Mouse (Mus musculus) left cerebral cortex, adult 18-20 months (tissue): ENCODE measurements at regions not wholly inside any gene's neighbourhood (a gene's known extent, or its start where the extent isn't known, plus 50 kb on each side); places are given as distances from the start of the nearest gene placed in this dataset.

Experiments used
- DNase-seq, 2 experiments: peaks; one replicate each; pipeline ENCODE4 v3.0.0; 2021 to 2022; ENCODE audit warnings: low spot score in 2 of 2, mixed read lengths in 1 of 2

DNA sequence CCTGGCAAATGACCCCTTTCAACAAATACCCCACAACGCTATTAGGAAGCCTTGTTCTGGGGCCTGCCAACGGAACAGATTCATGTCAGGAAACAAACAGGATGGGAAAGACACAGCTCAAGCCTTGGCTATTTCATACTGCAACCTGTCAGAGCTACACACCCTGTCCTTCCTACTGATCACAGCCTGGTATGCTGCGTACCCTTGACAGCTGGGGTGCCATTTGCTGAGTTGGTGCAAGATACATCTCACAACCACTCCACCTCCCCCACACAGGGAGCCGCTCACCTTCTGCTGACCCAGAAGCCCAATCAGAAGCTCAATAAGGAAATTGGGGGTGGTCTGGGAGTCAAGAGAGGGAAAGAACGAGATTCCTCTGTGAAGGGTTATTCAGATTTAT is 350.7 kb upstream of the Gm10131 start:
- no peak for DNase-seq

DNA sequence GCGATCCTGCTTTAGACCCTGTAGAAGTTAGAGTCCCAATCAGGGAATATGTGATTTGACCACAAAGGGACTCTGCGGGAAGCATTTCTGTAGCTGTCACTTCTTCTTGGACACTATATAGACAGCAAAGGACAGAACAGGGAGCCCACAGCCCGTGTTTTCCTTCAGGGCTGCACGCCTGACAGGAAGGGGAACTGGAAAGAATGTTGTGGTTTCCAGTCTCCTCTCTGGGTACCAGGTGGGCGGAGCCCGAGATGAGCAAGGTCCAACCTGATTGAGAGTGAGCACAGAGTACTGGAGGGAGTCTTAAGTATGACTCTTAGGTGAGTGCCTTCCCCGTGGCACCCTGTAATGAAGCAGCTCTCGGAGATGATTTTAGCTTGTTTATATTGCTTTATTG is 346.8 kb upstream of the Gm10131 start:
- DNase-seq: no peak

DNA sequence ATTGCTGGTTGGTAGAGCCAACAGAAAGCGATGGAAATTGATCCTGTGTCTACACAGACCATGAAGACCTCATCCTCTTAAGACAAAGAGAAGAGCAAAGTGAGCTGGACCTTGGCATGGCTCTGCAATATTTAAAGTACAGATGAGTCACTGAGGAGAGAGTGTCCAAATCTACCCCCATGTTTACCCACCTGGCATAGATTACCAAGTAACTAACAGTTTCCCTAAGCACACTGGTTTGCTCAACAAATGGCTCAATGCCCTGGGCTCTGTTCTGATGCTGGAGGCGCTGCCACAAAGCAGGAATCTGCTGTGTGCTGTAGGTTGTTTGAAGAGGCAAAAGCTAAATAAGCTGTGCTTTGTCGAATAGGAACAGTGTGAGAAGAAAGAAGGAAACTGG is 345.0 kb upstream of the Gm10131 start:
- DNase-seq: no peak

DNA sequence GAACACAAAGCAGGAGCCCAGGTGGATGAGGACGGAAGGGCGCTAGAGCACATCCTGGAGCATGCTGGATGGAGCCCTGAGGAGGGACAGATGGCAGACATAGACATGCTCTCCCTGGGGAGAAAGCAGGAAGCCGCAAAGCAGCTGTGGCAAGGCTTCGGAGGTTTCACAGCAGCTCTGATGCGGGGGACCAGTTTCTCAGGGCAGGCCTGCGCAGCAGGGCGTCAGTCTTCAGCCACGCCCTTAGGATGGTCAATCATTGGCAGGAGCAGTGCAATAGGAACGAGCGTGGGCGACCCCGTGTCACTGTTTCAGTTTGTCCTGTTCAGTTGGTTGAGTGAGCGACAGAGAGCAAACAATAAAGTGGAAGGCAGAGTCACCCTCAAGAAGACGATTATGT is 343.8 kb upstream of the Gm10131 start:
- DNase-seq: no peak

DNA sequence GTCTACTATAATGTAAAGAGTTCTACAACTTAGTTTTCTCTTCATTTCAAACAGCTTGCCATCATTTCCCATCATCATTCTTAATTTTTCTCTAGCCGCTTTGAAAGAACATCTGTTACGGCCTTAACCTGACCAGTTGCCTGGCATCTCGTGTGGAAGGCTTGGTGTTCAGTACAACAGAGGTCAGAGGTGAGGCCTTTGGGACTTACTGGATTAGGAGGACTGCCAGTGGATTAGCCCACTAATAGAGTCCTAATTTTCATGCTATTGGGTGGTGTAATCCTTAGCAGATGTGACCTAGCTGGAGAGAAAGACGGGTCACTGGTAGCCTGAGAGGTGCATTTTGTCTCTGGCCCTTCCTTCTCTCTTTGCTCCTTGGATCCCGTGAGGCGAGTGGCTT is 341.3 kb upstream of the Gm10131 start:
- no peak for DNase-seq

DNA sequence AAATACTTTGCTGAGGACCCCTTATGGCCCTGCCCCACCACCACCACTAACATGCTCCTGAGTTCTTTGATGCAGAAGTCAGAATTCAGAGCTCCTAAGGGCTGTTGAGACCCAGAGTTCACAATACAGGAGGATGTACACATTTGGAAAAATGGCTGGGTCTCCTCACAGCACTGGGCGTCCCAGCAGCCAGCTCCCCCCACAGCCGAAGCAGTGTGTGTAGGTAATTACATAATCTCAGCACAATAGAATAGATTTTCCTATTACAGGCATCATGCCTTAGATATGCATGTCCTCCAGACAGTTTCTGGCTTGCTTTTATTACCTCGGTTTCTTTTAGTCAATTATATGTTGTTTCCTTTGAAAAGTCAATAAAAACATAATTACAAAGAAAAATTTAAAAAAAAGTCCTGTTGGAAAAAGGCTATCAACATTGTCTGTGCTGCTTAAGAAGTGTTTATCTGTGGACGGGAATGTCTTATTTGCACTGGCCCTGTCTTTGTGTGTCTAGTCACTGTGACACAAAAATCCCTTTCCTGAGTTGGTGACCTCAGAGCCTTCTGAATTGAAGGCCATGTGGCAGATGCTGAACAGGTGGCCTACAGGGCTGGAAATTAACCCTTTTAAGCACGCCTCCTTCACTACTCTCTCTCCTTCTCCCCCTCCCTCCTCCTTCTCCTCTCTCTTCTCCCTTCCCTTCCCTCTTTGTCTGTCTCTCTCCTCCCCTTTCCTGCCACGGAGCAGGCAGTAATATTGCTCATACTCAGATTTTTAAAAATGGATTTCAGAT is 339.9 kb upstream of the Gm10131 start:
- no peak for DNase-seq

DNA sequence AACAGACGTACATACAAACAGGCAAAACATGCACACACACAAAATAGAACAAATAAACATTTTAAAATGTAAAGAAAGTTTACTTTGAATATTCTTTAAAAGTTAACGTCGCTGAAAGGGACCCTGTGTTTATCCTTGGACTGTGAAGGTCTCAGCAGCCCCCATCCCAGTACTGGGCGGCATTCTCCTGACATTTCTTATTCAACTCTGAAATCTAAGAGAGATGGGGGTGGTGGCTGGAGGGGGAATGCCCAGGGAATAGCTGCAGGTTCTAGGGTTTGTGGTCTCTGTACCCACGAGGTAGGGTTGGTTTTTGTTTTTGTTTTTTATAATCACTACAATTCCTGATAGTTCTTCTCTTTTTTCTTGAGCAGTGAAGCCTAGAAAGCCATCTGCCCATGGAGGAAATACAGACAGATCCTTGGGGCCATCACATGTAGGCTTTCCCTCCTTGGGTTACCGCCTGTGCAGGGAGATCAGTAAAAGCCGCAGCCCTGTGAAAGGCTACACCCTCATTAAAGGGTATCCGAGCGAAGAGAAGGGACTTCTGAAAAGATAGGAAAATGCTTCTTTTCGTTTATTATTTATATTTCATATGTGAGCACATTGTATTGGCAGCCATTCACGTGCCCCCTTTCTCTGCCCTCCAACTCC is 338.0 kb upstream of the Gm10131 start:
- no peak for DNase-seq

DNA sequence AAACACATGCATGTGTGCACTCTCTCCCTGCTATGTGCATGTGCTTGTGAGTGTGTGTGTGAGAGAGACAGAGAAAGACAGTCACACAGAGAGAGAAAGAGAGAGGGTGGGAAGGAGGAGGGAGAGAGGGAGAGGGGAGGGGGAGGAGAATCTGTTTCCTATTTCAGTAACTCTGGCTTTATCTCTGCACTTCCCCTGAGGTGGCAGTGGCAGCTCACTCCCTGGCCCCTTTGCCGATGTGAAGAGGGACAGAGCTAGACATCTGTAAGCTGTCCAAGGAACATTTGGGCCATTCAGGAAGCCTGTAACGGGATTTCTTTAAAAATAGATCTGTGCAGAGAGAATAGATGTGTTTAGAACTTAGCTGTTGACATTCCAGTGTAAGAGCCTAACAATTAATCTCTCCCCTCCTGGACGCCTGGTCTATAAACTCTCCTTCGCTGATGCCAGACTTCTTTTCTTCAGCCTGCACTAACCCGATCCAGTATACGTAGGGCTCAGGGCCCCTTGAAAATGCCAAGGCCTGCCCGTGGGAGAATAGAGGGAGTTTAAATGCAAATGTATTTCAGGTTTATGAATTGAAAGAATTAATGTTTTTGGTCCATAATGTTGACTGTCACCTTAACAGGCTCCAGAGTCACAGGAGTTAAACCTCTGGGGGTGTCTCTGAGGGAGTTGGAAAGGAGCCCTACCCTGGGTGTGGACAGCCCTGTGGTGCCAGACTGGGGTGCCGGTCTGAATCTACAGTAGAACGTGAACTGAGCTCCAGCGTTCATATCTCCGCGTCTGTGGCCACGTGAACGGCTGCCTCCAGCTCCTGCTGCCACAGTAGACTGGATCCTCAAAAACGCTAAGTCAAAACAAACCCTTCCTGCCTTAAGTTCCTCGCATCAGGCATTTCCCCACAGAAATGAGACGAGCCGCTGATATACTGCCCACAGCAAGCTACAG is 336.6 kb upstream of the Gm10131 start:
- no peak for DNase-seq

DNA sequence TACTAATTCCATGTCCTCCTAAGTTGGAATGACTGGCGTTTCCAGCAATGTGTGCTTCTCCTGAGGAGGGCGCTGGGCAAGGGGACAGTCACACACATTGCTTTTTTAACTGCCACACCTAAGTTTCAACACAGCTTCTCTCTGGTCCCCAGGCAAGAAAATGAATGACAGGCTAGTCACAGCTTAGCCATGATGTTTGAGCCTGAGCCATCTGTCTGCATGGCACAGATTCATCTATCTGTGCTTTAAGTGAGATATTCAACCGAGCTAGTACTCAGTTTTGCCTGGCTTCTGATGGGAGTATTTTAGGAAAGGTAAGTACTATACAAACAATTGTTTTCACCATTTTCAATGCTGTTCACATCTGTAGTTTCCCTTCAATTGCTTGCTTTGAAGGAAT is 331.2 kb upstream of the Gm10131 start:
- DNase-seq: no peak

DNA sequence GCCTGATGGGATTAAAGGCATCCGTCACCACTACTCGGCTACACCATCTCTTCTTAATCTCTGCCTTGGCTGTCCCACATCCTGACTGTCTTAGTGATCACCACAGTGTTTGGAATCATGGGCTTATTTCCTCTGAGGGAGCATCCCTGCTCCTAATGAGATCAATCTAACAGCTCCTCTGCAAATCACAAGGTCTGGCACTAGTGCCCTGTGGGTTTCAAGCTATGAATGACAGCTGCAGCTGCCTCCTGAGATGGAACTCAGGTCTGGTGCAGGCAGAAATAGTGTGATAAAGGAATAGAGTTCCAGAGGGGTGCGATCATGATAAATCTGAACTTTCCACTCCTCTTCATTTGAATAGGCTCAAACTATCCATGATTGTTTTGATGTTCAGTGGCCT is 330.2 kb upstream of the Gm10131 start:
- DNase-seq: no peak

DNA sequence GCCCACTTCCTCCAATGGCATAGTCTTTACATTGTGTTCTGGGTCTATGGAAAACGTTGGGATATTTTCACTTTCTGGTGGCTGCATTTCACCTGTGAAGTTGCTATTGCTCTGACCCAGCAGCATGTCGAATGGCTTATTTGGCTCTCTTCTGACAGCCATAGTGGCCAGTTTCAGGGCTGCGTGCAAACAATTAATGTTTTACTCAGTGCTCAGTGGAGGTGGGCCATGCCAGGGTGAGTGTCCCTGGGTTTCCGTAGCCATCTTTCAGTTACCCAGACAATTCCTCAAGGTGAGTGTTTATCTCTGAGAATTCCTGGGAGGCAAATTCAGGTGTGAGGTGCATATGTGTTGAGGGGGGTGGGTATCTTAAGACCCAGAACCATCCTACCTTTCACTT is 329.2 kb upstream of the Gm10131 start:
- DNase-seq: no peak

DNA sequence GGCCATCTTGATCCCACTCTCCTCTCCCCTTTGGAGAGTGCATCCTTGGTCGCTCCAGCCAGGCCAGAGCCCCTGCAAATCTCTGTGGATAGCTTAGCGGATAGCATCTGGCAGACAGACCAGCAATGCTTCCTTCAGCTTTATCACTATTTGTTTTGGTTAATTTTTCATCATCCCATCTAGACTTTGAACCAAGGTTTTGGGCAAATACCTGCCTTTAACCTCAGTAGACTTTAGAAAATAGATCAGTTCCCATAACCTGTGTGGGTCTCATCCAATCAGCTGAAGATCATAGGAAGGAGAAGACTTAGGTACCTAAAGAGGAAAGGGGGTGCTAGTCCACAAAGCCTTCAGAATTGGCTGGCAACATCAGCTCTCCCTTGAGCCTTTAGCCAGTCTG is 327.2 kb upstream of the Gm10131 start:
- DNase-seq: no peak

DNA sequence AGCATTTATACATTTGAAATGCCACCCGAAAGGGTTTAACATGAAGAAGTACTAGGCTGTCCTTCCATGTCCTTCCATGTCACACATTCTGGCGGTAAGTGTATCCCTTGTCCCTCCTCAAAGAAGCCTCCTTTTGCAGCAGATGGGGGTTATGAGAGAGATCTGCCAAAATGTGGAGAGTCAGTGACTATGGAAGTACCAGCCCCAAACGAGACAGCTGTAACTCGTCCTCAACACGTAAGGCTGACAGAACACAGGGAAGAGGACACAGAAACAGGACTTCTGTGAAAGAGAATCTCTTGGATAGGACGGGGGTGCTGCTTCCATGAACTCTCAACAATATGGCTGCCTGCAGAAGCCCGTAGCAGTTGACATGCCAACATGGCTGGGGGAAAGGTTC is 320.4 kb upstream of the Gm10131 start:
- no peak for DNase-seq

DNA sequence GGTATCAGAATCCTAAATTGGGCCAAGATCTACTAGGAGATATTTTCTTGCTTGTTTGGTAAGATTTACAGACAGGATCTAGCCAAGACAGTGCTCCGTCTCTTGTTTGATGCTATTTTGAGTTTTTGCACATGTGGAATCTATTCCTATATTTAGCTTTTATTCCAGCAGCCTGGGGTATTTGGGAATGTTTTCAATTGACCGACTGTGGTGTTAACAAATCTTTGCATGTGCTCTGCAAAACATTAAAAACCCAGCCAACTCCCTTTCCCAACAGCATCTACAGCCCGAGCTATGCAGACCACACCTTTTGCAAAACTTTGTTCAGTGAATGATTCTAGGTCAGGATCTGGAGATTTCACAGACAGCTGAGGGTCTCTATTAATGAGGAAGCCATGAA is 317.7 kb upstream of the Gm10131 start:
- no peak for DNase-seq

DNA sequence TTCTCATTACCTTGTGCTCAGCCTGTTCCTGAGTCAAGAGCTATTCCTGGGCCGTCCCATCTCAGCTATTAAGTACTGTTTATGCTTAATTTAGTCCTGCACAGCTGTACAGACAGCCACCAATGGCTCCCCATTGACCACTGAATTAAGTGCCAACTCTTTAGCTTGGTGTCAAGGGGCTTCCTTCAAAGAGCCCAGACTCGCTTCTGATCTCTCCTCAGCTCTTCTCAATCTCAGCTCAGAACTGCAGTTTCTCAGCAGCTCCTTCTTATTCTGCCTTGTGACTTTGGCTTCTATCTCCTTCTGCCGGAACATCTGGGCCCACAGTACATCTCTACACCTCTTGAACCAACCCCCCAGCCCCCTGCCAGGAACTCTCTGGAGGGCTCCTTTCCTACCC is 290.0 kb upstream of the Gm10131 start:
- no peak for DNase-seq

DNA sequence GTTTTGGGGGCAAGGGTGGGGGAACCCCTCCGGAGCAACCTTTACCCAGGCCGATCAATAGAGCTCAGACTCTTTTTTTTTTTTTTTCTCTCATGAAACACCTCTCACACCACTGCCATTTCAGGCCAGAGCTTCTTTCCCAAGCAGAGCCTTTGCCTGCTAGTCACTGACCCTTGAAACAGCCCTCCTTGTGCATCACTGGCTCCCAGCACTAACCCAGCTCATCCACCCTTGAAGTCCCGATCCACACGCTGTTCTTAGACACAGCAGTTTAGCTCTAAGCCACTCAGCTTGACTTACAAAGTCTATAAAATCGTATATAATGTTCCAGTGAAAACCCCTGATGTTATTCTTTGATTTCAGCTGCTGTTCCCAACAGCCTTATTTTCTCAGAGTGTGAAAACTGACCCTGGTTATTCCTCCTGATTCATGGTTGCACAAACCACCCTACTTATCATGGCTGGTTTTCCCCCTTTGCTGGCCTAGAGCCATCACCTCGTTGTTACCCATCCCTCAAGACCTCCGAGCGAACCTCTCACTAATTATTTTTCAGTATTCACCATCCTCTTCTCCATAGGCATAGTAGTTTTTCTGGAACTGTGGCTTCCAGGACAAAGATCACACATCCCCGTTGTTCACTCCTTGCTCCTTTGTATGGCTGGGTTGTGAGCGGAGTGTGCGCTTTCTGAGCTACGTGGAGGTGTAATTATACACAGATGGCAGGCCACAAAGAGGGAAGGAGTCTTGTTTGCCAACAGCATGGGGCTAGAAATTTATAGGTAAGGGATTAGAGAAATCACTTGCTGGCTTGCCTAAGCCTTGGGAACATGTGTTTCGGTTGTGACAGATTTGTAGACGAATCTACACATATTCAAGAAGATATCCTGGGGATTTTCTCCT is 287.6 kb upstream of the Gm10131 start:
- DNase-seq: no peak

DNA sequence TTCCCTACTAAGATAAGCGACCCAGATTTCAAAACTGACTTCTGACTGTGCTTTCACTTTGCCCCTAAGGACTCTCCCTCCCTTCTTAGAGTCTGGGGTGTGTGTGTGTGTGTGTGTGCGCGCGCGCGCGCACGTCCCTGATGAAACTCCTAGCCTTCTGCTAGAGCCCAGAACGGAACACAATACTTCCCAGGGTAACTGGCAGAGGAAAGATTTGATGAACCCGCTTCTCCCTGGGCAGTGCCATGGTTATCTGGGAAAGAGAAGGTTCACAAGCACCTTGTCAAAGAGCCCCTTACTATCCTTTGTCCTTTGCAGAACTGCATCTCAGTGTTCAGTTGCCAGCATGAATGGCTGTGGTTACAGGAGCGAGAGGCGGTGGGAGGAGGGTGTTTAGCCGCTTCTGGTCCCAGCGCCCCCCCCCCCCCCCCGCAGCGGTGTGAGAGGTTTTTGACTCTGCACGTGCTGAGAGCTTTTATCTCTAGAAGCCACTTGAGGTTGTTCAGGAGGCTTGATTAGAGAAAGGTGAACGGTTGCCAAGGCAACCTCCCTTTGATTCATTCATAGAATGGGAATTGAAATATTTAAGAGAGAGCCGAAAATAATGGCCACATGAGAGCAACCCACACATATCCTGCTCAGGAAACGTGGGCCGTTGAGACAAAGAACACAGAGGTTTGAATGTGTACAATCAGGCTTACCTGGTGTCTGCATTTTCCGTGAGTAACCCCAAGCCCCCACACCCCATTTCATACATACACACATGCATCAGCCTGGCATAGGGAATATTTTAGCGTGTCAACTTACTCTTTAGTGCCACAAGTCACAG is 286.3 kb upstream of the Gm10131 start:
- DNase-seq: no peak

DNA sequence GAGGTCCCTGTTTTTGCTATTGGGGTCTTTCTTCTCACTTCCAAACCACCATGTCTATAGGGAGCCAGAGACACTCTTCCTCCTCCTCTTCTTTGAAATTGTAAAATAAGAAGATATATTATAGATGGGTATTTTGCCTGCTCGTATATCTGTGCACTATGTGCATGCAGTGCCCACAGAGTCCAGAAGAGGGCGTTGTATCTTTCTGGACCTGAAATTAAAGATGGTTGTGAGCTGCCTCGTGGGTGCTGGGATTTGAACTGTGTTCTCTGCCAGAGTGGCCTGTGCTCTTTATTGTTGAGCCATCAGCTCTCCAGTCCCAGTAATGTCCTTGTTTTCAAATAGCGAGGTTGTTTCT is 285.7 kb upstream of the Gm10131 start:
- DNase-seq: no peak

DNA sequence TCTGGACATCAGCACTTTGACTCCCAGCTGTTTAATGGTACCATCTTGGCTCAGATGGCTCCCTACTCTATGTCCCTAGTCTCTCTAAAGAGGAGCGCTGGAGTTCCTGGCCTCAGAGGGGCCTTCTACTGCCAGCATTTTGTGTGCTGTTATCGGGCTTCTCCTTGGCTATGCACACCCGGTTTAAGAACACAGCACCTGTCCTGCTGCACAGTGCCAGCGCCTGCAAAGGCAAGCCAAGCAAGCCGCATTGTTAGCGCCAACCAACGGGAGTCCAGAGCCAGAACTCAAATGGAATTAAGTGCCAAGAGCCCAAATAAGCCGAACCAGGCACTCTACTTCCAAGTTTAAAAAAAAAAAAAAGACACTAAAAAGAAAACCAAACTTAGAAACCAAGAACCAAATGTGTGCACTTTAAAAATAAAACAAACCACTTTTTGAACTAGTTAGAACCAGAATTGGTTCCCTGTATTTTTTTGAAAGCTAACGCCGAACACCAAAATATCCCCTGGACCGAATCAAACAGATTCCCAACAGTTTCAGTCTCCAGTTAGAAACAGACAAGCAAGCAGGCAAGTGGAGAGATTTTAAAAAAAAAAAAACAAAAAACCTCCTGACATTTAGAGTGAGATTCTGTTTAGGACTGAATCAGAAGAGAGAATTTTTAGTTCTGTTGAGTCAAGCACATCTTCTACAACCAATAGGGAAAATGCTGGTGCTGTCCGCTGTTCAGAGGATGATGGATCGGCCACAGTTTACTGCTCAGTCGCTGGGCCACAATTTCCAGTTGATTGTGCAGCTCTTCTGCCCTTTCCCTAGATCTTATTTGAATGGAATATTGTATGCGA is 281.7 kb upstream of the Gm10131 start:
- peak; percentile 68 to 75 for DNase-seq
